Mouse (Mus musculus) forebrain, embryonic 16.5 days (tissue): Measurements from ENCODE around the gene Serpinb6a. TPM values are rescaled to one million over a fixed set of nuclear protein-coding genes. Genes with fewer than 3 reads are reported as not detected.

Source experiments
- ATAC-seq: fragments of 200-750 bp; cut with Nextera tagmentation; 2 replicates; pipeline ENCODE4 v1.8.0; 2017; ENCODE audit warnings: mild to moderate bottlenecking, moderate library complexity
- H3K27ac ChIP-seq: fragments of 300-500 bp; sonication (generic); 2 replicates; pipeline ENCODE4 v1.5.1; 2014; ENCODE audit warnings: low read length, control low read depth
- H3K27me3 ChIP-seq: fragments of 300-500 bp; sonication (generic); replicated peaks from 2 replicates; pipeline ENCODE4 v1.6.1; 2014; ENCODE audit warnings: low read length; ENCODE audit not compliant: control insufficient read depth, insufficient read depth
- H3K36me3 ChIP-seq: fragments of 300-500 bp; sonication (generic); 2 replicates; pipeline ENCODE4 v1.6.1; 2014; ENCODE audit not compliant: control insufficient read depth, insufficient read depth
- H3K4me1 ChIP-seq: fragments of 300-500 bp; sonication (generic); replicated peaks from 2 replicates; pipeline ENCODE4 v1.6.1; 2014; ENCODE audit warnings: low read length; ENCODE audit not compliant: control insufficient read depth, insufficient read depth
- H3K4me2 ChIP-seq: fragments of 300-500 bp; sonication (generic); 2 replicates; pipeline ENCODE4 v1.6.1; 2014; ENCODE audit warnings: mild to moderate bottlenecking, low read length, control low read depth
- H3K4me3 ChIP-seq: fragments of 300-500 bp; sonication (generic); replicated peaks from 2 replicates; pipeline ENCODE4 v1.5.1; 2014; ENCODE audit warnings: mild to moderate bottlenecking, low read length, control low read depth
- H3K9ac ChIP-seq: fragments of 300-500 bp; sonication (generic); replicated peaks from 2 replicates; pipeline ENCODE4 v1.6.1; 2014; ENCODE audit warnings: low read depth, low read length, control low read depth
- H3K9me3 ChIP-seq: fragments of 300-500 bp; sonication (generic); 2 replicates; pipeline ENCODE4 v1.6.1; 2016; ENCODE audit warnings: low read length; ENCODE audit not compliant: control insufficient read depth
- WGBS: fragments of 180-500 bp; shearing (Covaris S2); extraction: QIAGEN DNeasy Blood & Tissue Kit; methylation state at CpG from one replicate; pipeline ENCODE4 v1.1.7; 2014; 5-methylcytosine and 5-hydroxymethylcytosine counted together
- polyA plus RNA-seq: library from polyadenylated mRNA; unstranded; fragments of >200 nt; fragmentation: Nextera tagmentation; extraction: Ambion mirVana; gene quantifications from 2 replicates; pipeline ENCODE4 v1.2.1, GENCODE M21; 2015

Gene Serpinb6a
- polyA plus RNA-seq, 1 experiment from 2014 or later: 36.3 TPM

DNA sequence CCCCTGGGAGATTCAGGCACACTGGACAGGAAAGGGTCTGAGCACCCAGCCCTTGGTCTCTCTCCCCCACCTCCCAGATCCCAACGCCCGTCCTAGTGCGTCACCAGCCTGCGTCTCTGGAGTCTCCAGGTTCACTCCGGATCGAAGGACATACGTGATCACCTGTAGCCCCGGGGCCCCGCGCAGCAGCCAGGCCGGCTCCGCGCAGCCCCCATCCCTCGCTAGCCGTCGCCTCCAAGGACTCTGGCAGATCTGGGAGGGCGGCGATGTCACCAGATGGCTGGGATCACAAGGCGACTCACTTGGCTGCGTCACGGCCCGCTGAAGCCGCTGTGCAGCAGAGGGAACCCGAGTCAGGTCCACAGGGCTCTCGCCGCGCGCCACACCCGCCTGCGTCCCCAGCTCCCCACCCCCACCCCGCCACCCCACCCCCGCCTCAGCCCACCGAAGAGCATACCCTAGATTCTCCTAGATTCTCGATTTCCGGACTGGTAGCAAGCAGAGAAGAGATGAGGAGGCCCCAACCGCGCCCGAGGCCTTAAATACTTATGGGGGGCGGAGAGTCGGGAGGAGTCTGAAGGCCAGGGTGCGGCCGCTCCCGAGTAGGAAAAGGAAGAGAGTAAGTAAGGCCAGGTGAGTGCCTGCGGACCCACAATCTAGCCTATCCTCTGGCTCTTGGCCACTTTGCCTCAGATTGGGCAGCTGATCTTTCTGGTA, 67.0 kb downstream of the Serpinb6a start:
- peak; percentile 86 for ATAC-seq
- Histone ChIP-seq H3K36me3 (no peaks in the 10 kb centered on the region), H3K27me3 (no peaks in the 10 kb centered on the region), H3K9ac (peak overlapping the region; percentile 83), H3K27ac (no peak overlapping the region), H3K4me3 (peak overlapping the region; percentile 69), H3K4me1 (peaks cover 5% of the 10 kb centered on the region), H3K4me2 (peak overlapping the region; percentile 95), H3K9me3 (no peaks in the 10 kb centered on the region)
- under 1% methylated on average over 41 of the region's 44 CpGs for WGBS

- Histone ChIP-seq H3K27ac (no peak overlapping the region), H3K4me3 (no peak overlapping the region), H3K9me3 (no peaks in the 10 kb centered on the region), H3K9ac (no peak overlapping the region), H3K36me3 (no peaks in the 10 kb centered on the region), H3K4me1 (peaks cover 5% of the 10 kb centered on the region), H3K4me2 (no peak overlapping the region), H3K27me3 (no peaks in the 10 kb centered on the region)
- ATAC-seq: no peak
- 75% methylated on average over 6 of the region's 6 CpGs for WGBS
Observed at GRCm38 (mm10) chr13:33934743-33935142, 67.9 kb downstream of the Serpinb6a start.

GRCm38 (mm10) chr13:33930912-33931311, 71.7 kb downstream of the Serpinb6a start:
- no peak overlapping the region for H3K4me3 ChIP-seq
- peaks cover 4% of the 10 kb centered on the region for H3K4me1 ChIP-seq
- no peak for ATAC-seq
- no peak overlapping the region for H3K4me2 ChIP-seq
- H3K9me3 ChIP-seq: no peaks in the 10 kb centered on the region
- no peak overlapping the region for H3K9ac ChIP-seq
- H3K27ac ChIP-seq: no peak overlapping the region
- no peaks in the 10 kb centered on the region for H3K27me3 ChIP-seq
- 95% methylated on average over 3 of the region's 3 CpGs for WGBS
- no peaks in the 10 kb centered on the region for H3K36me3 ChIP-seq

DNA sequence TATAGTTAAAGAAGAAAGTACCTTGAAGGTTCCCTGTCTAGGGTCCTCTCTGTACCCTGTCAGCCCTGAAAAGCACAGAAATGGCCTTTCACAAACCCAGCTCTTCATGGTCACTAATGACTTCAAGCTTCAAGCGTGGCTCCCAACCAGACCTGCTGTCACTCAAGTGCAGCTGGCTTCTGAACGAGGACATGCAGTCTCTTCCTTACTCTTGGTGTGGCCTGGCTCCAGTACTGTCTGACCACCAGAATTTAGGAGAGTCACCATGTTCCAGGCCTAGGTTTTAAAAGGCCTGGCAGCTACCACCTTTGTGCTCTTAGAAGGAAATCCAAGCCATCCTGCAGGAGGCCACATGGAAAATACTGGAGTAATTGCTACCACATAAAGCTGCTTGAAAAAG, 72.3 kb downstream of the Serpinb6a start:
- no peak for ATAC-seq
- Histone ChIP-seq H3K4me2 (no peak overlapping the region), H3K4me3 (no peak overlapping the region), H3K27me3 (no peaks in the 10 kb centered on the region), H3K36me3 (no peaks in the 10 kb centered on the region), H3K9ac (no peak overlapping the region), H3K9me3 (no peaks in the 10 kb centered on the region), H3K27ac (no peak overlapping the region), H3K4me1 (0 out of 2 replicates have a peak, but pooled peaks cover under 1% of the 10 kb centered on the region)
- WGBS: 73% methylated on average over 2 of the region's 2 CpGs

GRCm38 (mm10) chr13:33921699-33922098, 80.9 kb downstream of the Serpinb6a start:
- Histone ChIP-seq H3K4me3 (no peak overlapping the region), H3K27ac (no peak overlapping the region), H3K9me3 (no peaks in the 10 kb centered on the region), H3K9ac (no peak overlapping the region), H3K27me3 (no peaks in the 10 kb centered on the region), H3K4me1 (no peaks in the 10 kb centered on the region), H3K36me3 (peaks cover 2% of the 10 kb centered on the region; the same call in 1 of the 2 replicates), H3K4me2 (no peak overlapping the region)
- ATAC-seq: no peak
- 90% methylated on average over 5 of the region's 5 CpGs for WGBS

GRCm38 (mm10) chr13:33921041-33921440, 81.6 kb downstream of the Serpinb6a start:
- no peak for ATAC-seq
- Histone ChIP-seq H3K4me1 (no peaks in the 10 kb centered on the region), H3K4me3 (no peak overlapping the region), H3K4me2 (no peak overlapping the region), H3K9me3 (no peaks in the 10 kb centered on the region), H3K36me3 (peaks cover 2% of the 10 kb centered on the region; the same call in 1 of the 2 replicates), H3K27ac (no peak overlapping the region), H3K27me3 (no peaks in the 10 kb centered on the region), H3K9ac (no peak overlapping the region)
- WGBS: 87% methylated on average over 6 of the region's 6 CpGs

- Histone ChIP-seq H3K4me3 (no peak overlapping the region), H3K4me1 (no peaks in the 10 kb centered on the region), H3K9me3 (no peaks in the 10 kb centered on the region), H3K9ac (no peak overlapping the region), H3K27ac (no peak overlapping the region), H3K27me3 (no peaks in the 10 kb centered on the region), H3K4me2 (no peak overlapping the region), H3K36me3 (no peaks in the 10 kb centered on the region)
- no peak for ATAC-seq
- 76% methylated on average over 3 of the region's 3 CpGs for WGBS
Observed at GRCm38 (mm10) chr13:33906821-33907220, 95.8 kb downstream of the Serpinb6a start.

- Histone ChIP-seq H3K27me3 (no peaks in the 10 kb centered on the region), H3K9me3 (no peaks in the 10 kb centered on the region), H3K4me2 (no peak within 1 kb of the TSS), H3K36me3 (no peaks in the 10 kb centered on the region), H3K4me1 (no peaks in the 10 kb centered on the region), H3K9ac (no peak within 1 kb of the TSS), H3K27ac (no peak within 1 kb of the TSS), H3K4me3 (no peak within 1 kb of the TSS)
- no peak for ATAC-seq
- WGBS: 72% methylated on average over 18 of the region's 18 CpGs
Observed at GRCm38 (mm10) chr13:33905176-33905954, 97.2 kb downstream of the Serpinb6a start, which contains the start of gene Serpinb6c. Gene Serpinb6c (minus strand): TSS chr13:33905708.

DNA sequence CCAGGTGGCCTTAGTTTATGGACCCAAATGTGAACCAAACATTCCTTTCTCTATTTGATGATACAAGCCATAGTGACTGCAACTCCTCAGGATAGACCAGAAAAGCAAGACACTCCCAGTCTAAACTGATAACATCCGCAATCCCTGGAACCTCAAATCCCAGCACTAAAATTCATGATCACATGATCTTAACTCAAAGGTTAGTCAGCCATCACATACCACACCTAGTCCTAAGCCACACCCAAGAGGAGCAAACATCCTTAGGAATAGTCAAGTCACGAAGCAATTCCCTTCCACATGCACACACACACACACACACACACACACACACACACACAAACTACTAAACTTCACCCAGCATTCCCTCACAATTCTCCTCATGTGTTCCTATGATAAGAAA, 99.3 kb downstream of the Serpinb6a start:
- Histone ChIP-seq H3K4me2 (no peak overlapping the region), H3K27ac (no peak overlapping the region), H3K4me3 (no peak overlapping the region), H3K36me3 (no peaks in the 10 kb centered on the region), H3K9ac (no peak overlapping the region), H3K9me3 (no peaks in the 10 kb centered on the region), H3K4me1 (no peaks in the 10 kb centered on the region), H3K27me3 (no peaks in the 10 kb centered on the region)
- ATAC-seq: no peak
- 93% methylated on average over 2 of the region's 2 CpGs for WGBS
